Mouse (Mus musculus) olfactory bulb, adult 2 months (tissue): ENCODE measurements around the gene Appl2.

Source experiments
- CTCF ChIP-seq: fragments of 200-500 bp; IDR thresholded peaks from 2 replicates; pipeline ENCODE4 v1.5.1; 2012; ENCODE audit warnings: low read depth, mild to moderate bottlenecking, low read length, moderate library complexity; ENCODE audit not compliant: insufficient read depth
- POLR2A ChIP-seq: fragments of 200-500 bp; IDR thresholded peaks from 2 replicates; pipeline ENCODE4 v1.6.1; 2012; ENCODE audit warnings: mild to moderate bottlenecking, low read depth, low read length, moderate library complexity; ENCODE audit not compliant: insufficient read depth

DNA sequence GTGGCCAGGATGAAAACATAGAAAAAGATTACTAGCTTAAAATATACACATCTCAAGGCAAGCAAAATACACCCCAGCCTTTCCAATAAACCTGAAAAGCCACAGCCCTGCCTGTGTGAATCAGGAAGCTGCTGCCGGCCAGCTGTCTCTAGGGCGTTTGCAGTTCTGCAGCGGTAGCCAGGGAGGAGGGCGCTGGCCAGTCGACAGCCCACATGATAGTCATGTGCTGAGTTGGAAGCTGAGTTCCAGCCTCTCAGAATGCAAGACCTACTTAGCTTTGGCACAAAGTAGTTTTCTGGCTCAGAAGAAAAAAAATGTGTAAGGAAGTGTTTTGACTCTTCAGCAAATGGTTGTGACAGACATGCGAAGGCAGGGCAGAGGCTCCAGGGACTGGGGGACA is 11.2 kb downstream of the Appl2 start:
- TF ChIP-seq CTCF = no peak
- no peak for TF ChIP-seq POLR2A
